Mouse (Mus musculus): ENCODE data around the gene Cytip.
"Not testable (repeated sequence)": the region's sequence is repeated elsewhere in the genome, so short reads cannot be mapped to it uniquely, and the experiment has no call there.

Cytip gene

DNA sequence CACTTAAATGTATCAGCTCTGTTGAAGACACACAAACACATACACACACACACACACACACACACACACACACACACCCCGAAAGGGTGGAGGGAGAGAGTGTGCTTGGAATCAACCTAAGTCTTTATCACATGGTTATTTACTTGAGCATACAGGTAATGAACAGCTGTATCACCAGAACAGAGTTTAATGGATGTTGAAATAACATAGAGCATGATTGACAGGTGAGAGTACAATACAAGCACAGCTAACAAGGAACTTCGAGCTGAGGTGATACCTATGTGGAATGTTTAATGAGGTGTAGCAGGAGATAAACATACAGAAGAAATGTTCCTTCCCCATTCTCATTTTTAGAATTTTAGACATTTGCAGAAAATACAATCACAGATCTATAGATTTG, 62.7 kb downstream of the Cytip start:
- no peak for DNase-seq (ENCODE audit: extremely low read depth, insufficient read length, low spot score)

DNA sequence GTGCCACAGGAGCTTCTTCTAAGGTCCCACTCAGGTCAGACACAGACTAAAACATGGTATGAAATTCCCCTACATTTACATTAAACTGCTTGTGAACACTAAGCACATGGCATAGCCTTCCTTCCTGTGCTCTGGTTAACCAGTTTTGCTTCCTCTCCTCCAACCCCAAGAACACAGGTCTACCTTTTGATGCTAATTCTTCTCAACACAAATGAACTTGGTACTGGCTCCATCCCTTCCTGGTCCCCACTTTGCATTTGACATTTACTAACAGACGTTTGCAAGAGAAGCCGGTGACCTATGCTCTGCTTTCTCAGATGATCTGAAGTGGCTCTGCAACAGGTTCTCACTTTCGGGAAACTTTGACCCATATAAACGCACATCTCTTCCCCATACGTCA, 65.4 kb downstream of the Cytip start:
- DNase-seq (ENCODE audit: extremely low read depth, insufficient read length, low spot score), result no peak

DNA sequence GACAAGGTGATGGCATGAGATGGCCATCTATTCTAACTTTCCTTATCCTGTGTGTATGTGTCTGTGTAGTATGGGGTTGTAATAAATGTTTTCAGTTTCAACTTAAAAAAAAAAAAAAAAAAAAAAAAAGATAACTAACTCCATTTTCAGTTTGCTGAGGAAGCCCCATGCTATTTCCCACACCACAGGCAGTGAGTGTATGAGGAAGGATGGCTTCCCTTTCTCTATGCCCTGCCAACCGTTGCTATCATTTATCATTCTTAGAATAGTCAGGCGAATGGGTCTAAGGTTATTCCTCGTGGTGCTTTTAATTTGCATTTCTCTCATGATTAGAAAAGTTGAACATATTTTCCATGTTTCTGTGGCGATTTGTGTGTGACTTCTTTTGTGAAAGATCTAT, 84.2 kb downstream of the Cytip start:
- DNase-seq (ENCODE audit: extremely low read depth, insufficient read length, low spot score), result no peak

DNA sequence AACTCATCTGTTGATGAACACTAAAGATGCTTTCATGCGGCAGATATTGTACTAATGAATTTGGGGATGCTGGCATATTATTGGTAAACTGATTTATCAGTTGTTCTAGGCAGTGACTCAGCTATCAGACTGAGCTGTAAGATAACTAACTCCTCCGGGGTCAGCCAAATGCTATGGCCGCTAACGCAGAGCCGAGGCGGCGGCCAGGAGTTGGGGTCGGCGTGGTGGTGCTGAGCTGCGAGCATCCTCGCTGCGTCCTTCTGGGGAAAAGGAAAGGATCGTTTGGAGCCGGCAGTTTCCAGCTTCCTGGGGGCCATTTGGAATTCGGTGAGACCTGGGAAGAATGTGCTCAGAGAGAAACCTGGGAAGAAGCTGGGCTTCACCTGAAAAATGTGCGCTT, 87.4 kb downstream of the Cytip start:
- DNase-seq (ENCODE audit: extremely low read depth, insufficient read length, low spot score), result not testable (repeated sequence)

GRCm38 (mm10) chr2:58107046-58107445, 88.3 kb downstream of the Cytip start:
- DNase-seq (ENCODE audit: extremely low read depth, insufficient read length, low spot score), result no peak

GRCm38 (mm10) chr2:58094818-58095217, 100.5 kb downstream of the Cytip start:
- DNase-seq (ENCODE audit: extremely low read depth, insufficient read length, low spot score), result no peak

DNA sequence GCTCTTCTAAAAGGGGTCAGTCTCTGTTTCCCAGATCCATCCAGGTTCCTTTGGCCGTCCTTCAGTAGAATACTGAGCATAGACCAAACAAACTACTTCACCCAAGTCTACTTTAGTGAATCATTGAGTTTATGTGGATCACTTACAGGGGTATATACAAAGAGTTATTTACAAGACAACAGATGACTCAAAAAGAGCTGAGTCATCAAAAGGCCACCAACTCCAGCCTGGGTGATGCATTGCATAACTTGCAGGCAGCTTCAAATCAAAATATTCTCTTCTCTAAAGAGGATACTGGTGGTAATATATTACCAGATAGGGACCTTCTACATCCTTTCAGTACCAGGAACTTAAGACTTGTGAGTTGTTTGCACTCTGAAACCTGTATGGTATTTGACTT, 108.9 kb downstream of the Cytip start:
- DNase-seq (ENCODE audit: extremely low read depth, insufficient read length, low spot score), result no peak

DNA sequence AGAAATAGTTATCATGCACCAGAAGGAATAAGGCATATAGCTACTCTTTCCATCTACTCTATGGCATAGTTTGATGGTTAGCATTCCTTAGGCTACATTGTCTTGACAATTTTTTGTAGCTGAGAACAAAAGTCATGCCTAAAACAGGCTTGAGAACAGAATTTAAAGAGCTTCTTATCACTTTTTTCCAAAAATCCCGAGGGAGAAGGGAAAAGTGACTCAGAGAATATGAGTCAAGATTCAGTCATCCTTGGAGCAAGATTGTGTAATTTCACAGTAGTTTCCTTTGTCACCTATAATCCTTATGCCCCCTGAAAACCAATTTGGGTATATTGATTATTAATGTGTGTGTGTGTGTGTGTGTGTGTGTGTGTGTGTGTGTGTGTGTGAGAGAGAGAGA, 115.5 kb downstream of the Cytip start:
- no peak for DNase-seq (ENCODE audit: extremely low read depth, insufficient read length, low spot score)

Data from 3134 (cell line).